Mouse (Mus musculus): Measurements from ENCODE around the gene Mmachc. TPM values are rescaled to one million over a fixed set of nuclear protein-coding genes. Genes with fewer than 3 reads are reported as not detected.
A peak's percentile ranks its signal among the peaks of the same experiment; 100 is the strongest.

Gene Mmachc
- polyA plus RNA-seq, 1 experiment from 2014 or later: 5.9 TPM

DNA sequence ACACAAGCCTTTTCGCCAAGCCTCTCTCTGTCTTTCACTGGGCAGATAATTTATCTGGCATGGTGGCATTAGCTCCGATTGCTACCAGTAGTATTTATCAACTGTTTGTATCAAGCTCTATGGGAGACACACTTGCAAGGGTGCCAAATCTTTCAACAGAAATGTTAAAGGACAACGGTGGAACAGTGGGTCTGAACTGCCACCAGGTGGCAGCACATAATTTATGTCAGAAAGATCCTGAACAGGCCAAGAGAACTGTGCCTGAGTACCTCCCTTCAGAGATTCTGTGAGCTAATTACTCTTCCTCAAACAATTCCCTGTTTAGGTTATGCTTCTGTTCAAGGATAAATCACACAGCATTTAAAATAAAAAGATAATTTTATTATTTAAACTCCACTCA lies 11.2 kb upstream of the Mmachc start:
- no peak overlapping the region for H3K9ac ChIP-seq (ENCODE audit: low read depth, low read length)
- peak; percentile 84 for TF ChIP-seq CTCF (IDR thresholded peaks at IDR 0.05; ENCODE audit: low read depth)
- H3K4me2 ChIP-seq (replicated peaks; ENCODE audit: low read depth): no peak overlapping the region
- no peaks in the 10 kb centered on the region for H3K27me3 ChIP-seq (replicated peaks; ENCODE audit: control insufficient read depth, insufficient read depth, low read length)
- H3K9me3 ChIP-seq (ENCODE audit: control insufficient read depth): no peaks in the 10 kb centered on the region
- WGBS: 11% methylated on average over 3 of the region's 3 CpGs
- no peaks in the 10 kb centered on the region for H3K4me1 ChIP-seq (replicated peaks; ENCODE audit: control insufficient read depth, insufficient read depth, low read length)
- H3K27ac ChIP-seq (ENCODE audit: low read depth, low read length): no peak overlapping the region
- no peaks in the 10 kb centered on the region for H3K36me3 ChIP-seq (ENCODE audit: control insufficient read depth, insufficient read depth)
- ATAC-seq: peak; percentile 24; the same call in 1 of the 2 replicates
- H3K4me3 ChIP-seq (ENCODE audit: low read depth, low read length): no peak overlapping the region

DNA sequence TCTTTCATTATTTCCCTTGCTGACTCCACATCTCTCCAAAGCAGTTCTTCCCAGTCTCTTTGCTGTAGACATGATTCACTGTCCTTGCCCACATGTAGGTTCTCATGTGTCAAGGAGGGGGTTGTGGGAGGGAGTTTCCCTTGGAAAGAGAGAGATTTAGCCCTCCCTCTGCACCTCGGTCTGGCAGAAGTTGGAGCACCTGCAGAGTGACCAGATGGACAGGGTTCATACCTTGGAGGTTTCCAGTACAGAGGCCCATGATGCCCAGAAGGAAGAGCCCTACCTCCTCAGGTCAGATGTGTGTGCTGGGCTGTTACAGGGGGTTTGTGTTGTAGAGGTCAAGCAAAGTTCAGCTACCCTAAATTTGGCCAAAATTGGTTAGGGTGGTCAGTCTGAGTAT lies 4.3 kb upstream of the Mmachc start:
- Histone ChIP-seq H3K9me3 (ENCODE audit: control insufficient read depth) (no peaks in the 10 kb centered on the region), H3K36me3 (ENCODE audit: control insufficient read depth, insufficient read depth) (0 out of 2 replicates have a peak, but pooled peaks cover 4% of the 10 kb centered on the region), H3K9ac (ENCODE audit: low read depth, low read length) (no peak overlapping the region), H3K27ac (ENCODE audit: low read depth, low read length) (no peak overlapping the region), H3K4me1 (replicated peaks; ENCODE audit: control insufficient read depth, insufficient read depth, low read length) (no peaks in the 10 kb centered on the region), H3K4me3 (ENCODE audit: low read depth, low read length) (no peak overlapping the region), H3K27me3 (replicated peaks; ENCODE audit: control insufficient read depth, insufficient read depth, low read length) (no peaks in the 10 kb centered on the region), H3K4me2 (replicated peaks; ENCODE audit: low read depth) (no peak overlapping the region)
- WGBS: 74% methylated on average over 1 of the region's 1 CpGs
- TF ChIP-seq CTCF (IDR thresholded peaks at IDR 0.05; ENCODE audit: low read depth): no peak
- no peak for ATAC-seq

DNA sequence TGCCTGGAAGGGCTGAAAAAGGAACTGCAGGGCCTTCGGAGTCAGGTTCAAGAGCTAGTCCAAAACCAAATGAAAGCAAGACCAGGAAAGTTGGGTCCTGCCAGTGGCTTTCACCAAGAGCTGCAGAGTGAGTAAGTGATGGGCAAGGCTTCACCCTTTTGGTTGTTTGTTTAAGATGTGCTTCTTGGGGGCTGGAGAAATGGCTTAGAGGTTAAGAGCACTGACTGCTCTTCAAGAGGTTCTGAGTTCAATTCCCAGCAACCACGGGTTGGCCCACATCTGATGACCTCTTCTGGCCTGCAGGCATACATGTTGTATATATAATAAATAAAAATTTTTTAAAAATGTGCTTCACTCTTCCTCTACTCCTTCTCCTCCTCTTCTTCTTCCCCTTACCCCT lies 1.9 kb upstream of the Mmachc start:
- TF ChIP-seq CTCF (IDR thresholded peaks at IDR 0.05; ENCODE audit: low read depth): no peak
- no peak for ATAC-seq
- 100% methylated on average over 2 of the region's 2 CpGs for WGBS
- no peak overlapping the region for H3K4me2 ChIP-seq (replicated peaks; ENCODE audit: low read depth)
- no peak overlapping the region for H3K27ac ChIP-seq (ENCODE audit: low read depth, low read length)
- H3K36me3 ChIP-seq (ENCODE audit: control insufficient read depth, insufficient read depth): 0 out of 2 replicates have a peak, but pooled peaks cover 4% of the 10 kb centered on the region
- no peak overlapping the region for H3K9ac ChIP-seq (ENCODE audit: low read depth, low read length)
- no peaks in the 10 kb centered on the region for H3K9me3 ChIP-seq (ENCODE audit: control insufficient read depth)
- no peaks in the 10 kb centered on the region for H3K27me3 ChIP-seq (replicated peaks; ENCODE audit: control insufficient read depth, insufficient read depth, low read length)
- H3K4me1 ChIP-seq (replicated peaks; ENCODE audit: control insufficient read depth, insufficient read depth, low read length): no peaks in the 10 kb centered on the region
- H3K4me3 ChIP-seq (ENCODE audit: low read depth, low read length): no peak overlapping the region

DNA sequence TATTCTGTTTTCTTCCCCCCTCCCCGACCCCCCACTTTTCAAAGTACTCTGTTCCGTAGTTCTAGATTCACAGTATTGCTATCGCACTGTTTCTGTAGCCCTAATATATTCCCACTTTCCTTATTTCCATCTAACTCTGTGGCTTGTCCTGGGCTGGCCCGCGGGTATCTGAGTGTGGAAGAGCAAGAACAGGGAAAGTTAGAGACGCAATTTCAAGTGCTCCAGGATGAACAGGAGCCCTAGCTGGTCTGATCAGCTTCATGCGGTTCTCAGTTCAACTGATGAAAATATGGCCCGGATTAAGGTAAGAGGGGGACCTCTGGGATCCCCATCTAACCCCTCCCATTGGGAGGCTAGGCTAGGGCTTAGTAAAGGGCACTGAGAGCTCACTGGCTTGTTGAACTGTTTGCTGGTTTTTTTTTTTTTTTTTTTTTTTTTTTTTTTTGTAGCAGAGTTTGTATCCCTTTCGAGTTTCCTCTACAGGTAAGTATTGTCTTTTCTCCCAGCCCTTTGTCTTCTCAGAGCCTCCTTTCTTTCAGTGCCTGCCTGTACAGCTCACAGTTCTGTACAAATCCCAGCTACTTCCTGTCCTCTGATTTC lies 685 bp upstream of the Mmachc start:
- no peak overlapping the region for H3K27ac ChIP-seq (ENCODE audit: low read depth, low read length)

DNA sequence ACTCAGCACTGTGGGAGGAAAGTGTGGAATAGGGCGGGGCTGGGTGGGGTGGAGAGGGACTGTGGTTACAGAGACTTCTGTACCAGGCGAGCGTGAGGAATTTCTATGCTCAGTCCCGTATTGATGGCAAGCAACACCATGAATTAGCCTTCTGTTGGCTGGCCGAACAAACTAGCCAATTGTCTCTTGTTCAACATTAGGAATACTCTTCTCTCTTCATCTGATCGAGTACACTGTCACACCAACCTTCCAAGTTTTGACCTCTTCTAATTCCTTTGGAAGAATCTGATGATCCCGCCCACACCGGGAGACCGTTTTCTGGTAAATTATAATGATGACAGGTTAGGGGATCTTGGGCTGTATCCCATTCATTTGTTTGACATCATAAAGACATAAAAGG lies 540 bp downstream of the Mmachc start:
- H3K27ac ChIP-seq (ENCODE audit: low read depth, low read length): no peak overlapping the region

More for the DNA sequence above, 685 bp upstream of the Mmachc start:
- 4% methylated on average over 9 of the region's 9 CpGs for WGBS
- TF ChIP-seq CTCF (IDR thresholded peaks at IDR 0.05; ENCODE audit: low read depth): no peak
- peak overlapping the region; percentile 8; the same call in 1 of the 2 replicates for H3K9ac ChIP-seq (ENCODE audit: low read depth, low read length)
- H3K36me3 ChIP-seq (ENCODE audit: control insufficient read depth, insufficient read depth): 0 out of 2 replicates have a peak, but pooled peaks cover 4% of the 10 kb centered on the region
- H3K4me3 ChIP-seq (ENCODE audit: low read depth, low read length): peak overlapping the region; percentile 63
- H3K9me3 ChIP-seq (ENCODE audit: control insufficient read depth): no peaks in the 10 kb centered on the region
- H3K4me1 ChIP-seq (replicated peaks; ENCODE audit: control insufficient read depth, insufficient read depth, low read length): no peaks in the 10 kb centered on the region
- H3K27me3 ChIP-seq (replicated peaks; ENCODE audit: control insufficient read depth, insufficient read depth, low read length): no peaks in the 10 kb centered on the region
- ATAC-seq: no peak
- H3K4me2 ChIP-seq (replicated peaks; ENCODE audit: low read depth): peak overlapping the region; percentile 75

DNA sequence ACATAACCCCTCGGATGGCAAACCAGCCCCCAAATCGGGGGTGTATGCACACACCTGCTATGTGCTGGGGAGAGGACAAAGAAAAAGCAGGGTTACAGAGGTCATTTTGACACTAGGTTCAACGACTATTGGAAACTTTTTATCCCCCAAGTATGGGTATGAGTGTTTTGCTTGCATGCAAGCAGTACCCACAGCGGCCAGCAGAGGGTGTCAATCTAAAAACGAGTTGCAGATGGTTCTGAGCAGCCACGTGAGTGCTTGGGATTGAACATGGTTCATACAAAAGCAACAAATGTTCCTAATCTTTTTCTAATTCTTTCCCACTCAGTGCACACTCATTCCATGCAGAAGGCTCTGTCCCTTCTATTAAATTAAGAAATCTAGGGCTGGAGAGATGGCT lies 4.4 kb downstream of the Mmachc start:
- Histone ChIP-seq H3K4me2 (replicated peaks; ENCODE audit: low read depth) (no peak overlapping the region), H3K36me3 (ENCODE audit: control insufficient read depth, insufficient read depth) (0 out of 2 replicates have a peak, but pooled peaks cover 19% of the 10 kb centered on the region), H3K9me3 (ENCODE audit: control insufficient read depth) (no peaks in the 10 kb centered on the region), H3K27me3 (replicated peaks; ENCODE audit: control insufficient read depth, insufficient read depth, low read length) (no peaks in the 10 kb centered on the region), H3K4me3 (ENCODE audit: low read depth, low read length) (no peak overlapping the region), H3K9ac (ENCODE audit: low read depth, low read length) (no peak overlapping the region), H3K27ac (ENCODE audit: low read depth, low read length) (no peak overlapping the region), H3K4me1 (replicated peaks; ENCODE audit: control insufficient read depth, insufficient read depth, low read length) (no peaks in the 10 kb centered on the region)
- TF ChIP-seq CTCF (IDR thresholded peaks at IDR 0.05; ENCODE audit: low read depth): peak; percentile 85
- ATAC-seq: no peak
- WGBS: 30% methylated on average over 6 of the region's 6 CpGs

More for the DNA sequence above, 540 bp downstream of the Mmachc start:
- H3K4me3 ChIP-seq (ENCODE audit: low read depth, low read length): peak overlapping the region; percentile 63
- H3K36me3 ChIP-seq (ENCODE audit: control insufficient read depth, insufficient read depth): 0 out of 2 replicates have a peak, but pooled peaks cover 3% of the 10 kb centered on the region
- WGBS: 11% methylated on average over 9 of the region's 9 CpGs
- TF ChIP-seq CTCF (IDR thresholded peaks at IDR 0.05; ENCODE audit: low read depth): no peak
- H3K4me1 ChIP-seq (replicated peaks; ENCODE audit: control insufficient read depth, insufficient read depth, low read length): no peaks in the 10 kb centered on the region
- H3K9me3 ChIP-seq (ENCODE audit: control insufficient read depth): no peaks in the 10 kb centered on the region
- no peak for ATAC-seq
- H3K9ac ChIP-seq (ENCODE audit: low read depth, low read length): 0 out of 2 replicates have a peak overlapping the region, but pooled peaks have one; percentile 23
- no peaks in the 10 kb centered on the region for H3K27me3 ChIP-seq (replicated peaks; ENCODE audit: control insufficient read depth, insufficient read depth, low read length)
- peak overlapping the region; percentile 75 for H3K4me2 ChIP-seq (replicated peaks; ENCODE audit: low read depth)

All from intestine, postnatal 0 days (tissue).